In the genomic region with DNA sequence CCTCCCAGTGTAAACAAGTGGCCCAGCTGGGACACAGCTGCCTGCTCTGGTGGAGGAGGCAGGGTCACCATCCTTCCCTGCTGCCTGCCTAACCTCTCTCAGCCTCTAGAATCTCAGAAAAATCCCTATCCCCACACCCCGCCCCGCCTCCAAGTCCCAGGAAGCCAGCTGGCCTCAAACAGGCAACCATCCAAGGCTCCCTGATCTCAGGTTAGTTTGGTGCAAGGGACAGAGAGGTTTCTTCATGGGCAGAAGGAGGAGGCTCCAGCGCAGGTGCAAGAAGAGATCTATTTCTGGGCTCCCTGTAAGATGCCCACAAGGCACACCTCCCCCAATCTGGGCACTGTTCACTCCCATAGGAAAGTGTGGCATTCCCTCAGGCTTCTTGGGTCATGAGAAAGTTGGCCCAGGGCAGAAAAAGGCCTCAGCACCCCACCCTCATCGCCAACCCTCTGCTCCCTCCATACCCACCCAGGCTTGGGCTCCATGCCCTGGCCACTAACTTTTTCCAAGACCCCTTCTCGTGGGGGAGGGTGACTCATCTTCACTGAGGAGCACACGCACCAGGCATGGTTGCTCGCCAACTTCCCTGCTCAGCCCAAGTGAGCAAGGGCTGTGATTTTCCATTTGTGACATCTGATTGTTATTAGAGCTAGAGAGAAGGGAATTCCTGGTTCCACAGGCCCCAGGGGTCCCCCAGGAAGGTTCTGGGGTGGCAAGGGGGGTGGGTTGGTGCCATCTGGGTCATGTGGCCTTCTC, we compare ENCODE assay signal across 10 mouse cellular contexts. TPM values are rescaled to one million over a fixed set of nuclear protein-coding genes. Genes with fewer than 3 reads are reported as not detected.
DNase-seq lines count a peak whose midpoint lies in the region; ATAC-seq lines count a peak whose summit lies in the region.
"Had no signal": no experiment of that assay in that cellular context is flagged by ENCODE, and none has a peak within 500 bp of the region (broad histone marks: within the 10 kb centered on the region; RNA-seq: fewer than 3 reads in every experiment).

No protein-coding gene starts in this region.

- intact Hi-C loops in left cerebral cortex, postnatal 14 days (cut with DNase I) = no loop called here
- intact Hi-C loops in heart, postnatal 14 days (cut with DNase I) = no loop called here

- no peak for ATAC-seq in megakaryocyte-erythroid progenitor cell, adult 5-6 weeks (replicated peaks; ENCODE audit: low FRiP score, low TSS enrichment, poor library complexity, severe bottlenecking)

- peak; percentile 36 to 37 for DNase-seq in left cerebral cortex, adult 18-20 months (ENCODE audit: low spot score in 2 of 2)
- no peak for DNase-seq in left cerebral cortex, postnatal 14 days (ENCODE audit: low spot score in 2 of 2)
- peak; percentile 95 for DNase-seq in cerebellum, adult 9-10 months
- peak; percentile 54 to 64 for DNase-seq in heart, postnatal 14 days
- DNase-seq in skeletal muscle tissue, adult 2 months (ENCODE audit: low read depth, low spot score) = peak; percentile 71
- no peak for DNase-seq in adrenal gland, adult 18-20 months (ENCODE audit: low spot score in 2 of 2)
- no peak for DNase-seq in c-Kit-positive CD71-positive TER-119-positive erythroid progenitor cells, embryonic 14.5 days (ENCODE audit: low spot score)

RNA-seq across cellular contexts. Expression of gene Mrgprf, which starts 0.9 kb away (rescaled TPM):
- 1 to 10 TPM; 1.7 to 1.8 TPM for total RNA-seq in left cerebral cortex, adult 18-20 months (2021)
- total RNA-seq in left cerebral cortex, postnatal 14 days (2021) = 1 to 10 TPM; 2.1 to 2.2 TPM
- total RNA-seq in heart, postnatal 14 days (2021) = 1 to 10 TPM; 4.8 to 7.1 TPM
- 1 to 10 TPM in 1 of 2 experiments, under 1 TPM in 1; 0.70 to 1.9 TPM for total RNA-seq in adrenal gland, adult 18-20 months (2021)
- total RNA-seq in megakaryocyte-erythroid progenitor cell, adult 5-6 weeks (2014; fragmentation: Nextera tagmentation) = not detected in 2 replicates
- not detected in 2 replicates for total RNA-seq in megakaryocyte-erythroid progenitor cell, adult 5-6 weeks (2017)
- total RNA-seq: neutrophil, adult 5-6 weeks had no signal

RNA-seq across cellular contexts. Expression of gene Mrgprd, which starts 14.9 kb away (rescaled TPM):
- total RNA-seq in left cerebral cortex, adult 18-20 months (2021) = not detected
- total RNA-seq in left cerebral cortex, postnatal 14 days (2021) = not detected
- not detected for total RNA-seq in heart, postnatal 14 days (2021)
- not detected for total RNA-seq in adrenal gland, adult 18-20 months (2021)
- total RNA-seq in megakaryocyte-erythroid progenitor cell, adult 5-6 weeks (2014; fragmentation: Nextera tagmentation) = not detected in 2 replicates
- not detected in 2 replicates for total RNA-seq in megakaryocyte-erythroid progenitor cell, adult 5-6 weeks (2017)
- total RNA-seq: left cerebral cortex, adult 8-10 months; neutrophil, adult 5-6 weeks had no signal

RNA-seq across cellular contexts. Expression of gene Tpcn2, which starts 15.9 kb away (rescaled TPM):
- 1 to 10 TPM; 4.8 to 5.4 TPM for total RNA-seq in left cerebral cortex, adult 18-20 months (2021)
- total RNA-seq in left cerebral cortex, postnatal 14 days (2021) = 1 to 10 TPM; 3.4 to 3.6 TPM
- total RNA-seq in heart, postnatal 14 days (2021) = 1 to 10 TPM; 6.0 to 6.2 TPM
- total RNA-seq in adrenal gland, adult 18-20 months (2021) = 10 to 100 TPM; 12.9 to 13.0 TPM
- total RNA-seq in megakaryocyte-erythroid progenitor cell, adult 5-6 weeks (2014; fragmentation: Nextera tagmentation) = 17.2 and 19.8 TPM in 2 replicates
- 2.8 and 3.6 TPM in 2 replicates for total RNA-seq in megakaryocyte-erythroid progenitor cell, adult 5-6 weeks (2017)

Comparison
In these comparisons a context has a peak if more than half of its experiments do, and no peak if none do; other contexts are left out.
1. DNase-seq: peak in left cerebral cortex, adult 18-20 months (2 of 2), cerebellum, adult 9-10 months (single experiment), heart, postnatal 14 days (2 of 2) and skeletal muscle tissue, adult 2 months (single experiment); none in left cerebral cortex, postnatal 14 days (0 of 2), adrenal gland, adult 18-20 months (0 of 2) and c-Kit-positive CD71-positive TER-119-positive erythroid progenitor cells, embryonic 14.5 days (single experiment).